Mouse (Mus musculus) frontal cortex, postnatal 10 days (tissue): ENCODE results near the gene Rif1.

Source experiments
- DNase-seq, 2 experiments: peaks; one replicate each; pipeline ENCODE4 v3.0.0; 2022; ENCODE audit warnings: low spot score in 2 of 2, mixed read lengths in 1 of 2

Gene Rif1

DNA sequence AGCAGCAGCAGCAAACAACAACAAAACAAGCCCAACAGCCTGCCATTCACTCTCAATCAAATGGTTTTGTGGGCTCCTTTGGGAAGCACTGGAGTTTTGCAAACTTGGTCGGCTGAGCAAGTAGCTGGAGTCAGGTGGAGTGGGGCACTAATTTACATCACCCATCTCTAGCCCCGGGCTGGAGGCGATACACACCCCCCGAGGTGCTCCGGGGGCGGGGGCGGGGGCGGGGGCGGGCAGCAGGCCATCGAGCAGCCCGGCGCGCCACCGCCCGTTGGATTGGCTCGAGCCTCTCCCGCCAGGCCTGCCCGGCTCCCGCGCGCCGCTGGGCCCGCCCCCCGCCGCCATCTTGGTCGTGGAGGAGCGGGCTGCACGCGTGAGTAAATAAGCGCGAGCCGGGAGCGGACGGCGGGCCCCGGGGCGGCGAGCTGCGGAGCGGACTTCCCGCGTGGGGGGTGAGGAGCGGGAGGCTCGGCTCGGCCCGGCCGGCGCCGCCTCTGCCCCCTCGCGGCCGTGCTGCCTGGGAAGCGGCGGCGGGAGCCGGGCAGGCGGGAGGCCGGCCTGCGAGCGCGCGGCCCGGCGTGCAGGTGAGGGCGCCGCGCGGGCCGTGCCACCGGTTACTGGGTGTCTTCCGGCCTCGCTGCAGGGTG lies at the start of gene Rif1:
Rif1 (plus strand) TSS at position 342 of the 650 bp plus-strand sequence.
- DNase-seq, result peak; percentile 65 to 77

DNA sequence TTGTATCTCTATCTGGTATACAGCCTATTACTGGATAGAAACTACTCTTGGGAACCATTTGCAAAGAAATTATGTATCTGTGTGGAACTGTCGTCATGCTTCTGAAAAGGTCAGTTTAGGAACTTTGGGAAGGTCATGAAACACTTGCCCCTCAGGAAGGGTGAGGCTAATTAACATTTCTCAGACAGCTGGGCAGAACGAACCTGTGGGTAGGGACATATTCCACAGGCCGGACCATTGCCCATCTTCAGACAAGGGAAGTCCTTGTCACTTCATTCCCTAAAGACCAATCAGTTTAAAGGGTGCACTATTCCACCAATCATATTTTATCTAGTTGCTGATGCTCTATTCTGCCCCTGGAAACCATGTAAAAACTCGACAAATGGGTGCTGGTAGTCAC lies 45.6 kb upstream of the Rif1 start:
- no peak for DNase-seq

DNA sequence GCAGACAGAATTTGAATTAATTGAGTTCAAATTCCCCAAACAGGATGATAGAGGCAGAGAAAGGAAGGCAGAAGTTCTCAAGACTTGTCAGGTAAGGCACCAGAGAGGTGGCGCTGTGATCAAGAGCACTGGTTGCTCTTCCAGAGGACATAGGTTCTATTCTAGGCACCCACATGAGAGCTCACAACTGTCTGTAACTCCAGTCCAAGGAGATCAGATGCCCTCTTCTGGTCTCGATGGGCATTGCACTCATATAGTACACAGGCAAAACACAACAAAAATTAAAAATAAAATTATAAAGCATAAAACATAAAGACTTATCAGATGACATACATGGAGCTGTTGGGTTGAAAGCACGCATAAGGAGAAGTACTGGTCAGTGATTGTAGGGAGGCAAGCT lies 43.2 kb upstream of the Rif1 start:
- DNase-seq, result no peak

DNA sequence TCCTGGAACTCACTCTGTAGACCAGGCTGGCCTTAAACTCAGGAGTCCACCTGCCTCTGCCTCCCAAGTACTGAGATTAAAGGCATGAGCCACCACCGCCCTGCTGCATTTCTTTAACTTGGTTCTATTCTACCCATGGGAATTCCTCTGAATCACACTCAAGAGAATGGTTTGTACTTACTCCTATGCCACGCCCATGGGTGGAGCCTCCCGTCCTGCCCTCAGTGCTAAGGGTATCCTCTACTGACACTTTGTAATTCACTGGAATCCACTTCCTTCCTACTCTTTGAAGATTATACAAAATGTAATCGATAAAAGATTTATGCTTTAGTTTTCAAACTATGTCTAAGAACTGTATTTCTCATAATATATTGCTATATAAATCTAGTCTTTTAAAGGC lies 41.1 kb upstream of the Rif1 start:
- no peak for DNase-seq

DNA sequence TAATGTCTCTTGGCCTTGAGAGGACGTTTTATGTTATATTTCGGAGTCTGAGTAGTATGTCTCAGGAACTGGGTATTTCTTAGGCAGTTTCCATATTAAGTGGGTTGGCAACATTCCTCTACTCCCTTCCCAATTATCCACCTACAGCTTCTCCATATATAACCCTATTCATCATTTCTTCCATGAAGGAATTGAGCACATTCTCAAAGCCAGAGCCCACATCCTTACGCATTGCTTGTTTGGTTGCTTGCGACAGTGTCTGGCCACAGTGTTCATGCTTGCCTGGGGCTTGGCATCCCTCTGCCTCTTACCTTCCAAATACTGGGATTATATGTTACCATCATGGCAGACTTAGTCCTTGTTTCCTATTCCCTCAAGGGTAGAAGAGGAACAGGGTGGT lies 38.0 kb upstream of the Rif1 start:
- no peak for DNase-seq

DNA sequence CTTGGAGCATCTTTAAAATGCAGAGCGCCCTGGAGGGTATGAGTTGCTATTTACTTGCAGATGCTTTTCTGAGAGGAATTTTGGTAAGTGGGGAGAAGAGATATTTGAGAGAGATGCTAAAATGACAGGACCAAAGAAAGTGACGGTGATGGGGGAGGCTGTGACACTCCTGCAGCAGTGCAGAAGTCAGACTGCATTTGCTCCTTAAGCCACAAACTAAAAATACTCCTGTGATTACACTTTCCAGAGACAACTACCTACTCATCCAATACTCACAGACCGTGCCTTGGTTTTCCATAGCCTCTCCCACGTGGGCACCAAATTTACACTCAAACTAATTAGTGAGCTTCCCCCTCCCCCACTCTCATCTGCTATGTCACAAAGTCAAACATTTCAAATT lies 37.5 kb upstream of the Rif1 start:
- DNase-seq, result no peak

DNA sequence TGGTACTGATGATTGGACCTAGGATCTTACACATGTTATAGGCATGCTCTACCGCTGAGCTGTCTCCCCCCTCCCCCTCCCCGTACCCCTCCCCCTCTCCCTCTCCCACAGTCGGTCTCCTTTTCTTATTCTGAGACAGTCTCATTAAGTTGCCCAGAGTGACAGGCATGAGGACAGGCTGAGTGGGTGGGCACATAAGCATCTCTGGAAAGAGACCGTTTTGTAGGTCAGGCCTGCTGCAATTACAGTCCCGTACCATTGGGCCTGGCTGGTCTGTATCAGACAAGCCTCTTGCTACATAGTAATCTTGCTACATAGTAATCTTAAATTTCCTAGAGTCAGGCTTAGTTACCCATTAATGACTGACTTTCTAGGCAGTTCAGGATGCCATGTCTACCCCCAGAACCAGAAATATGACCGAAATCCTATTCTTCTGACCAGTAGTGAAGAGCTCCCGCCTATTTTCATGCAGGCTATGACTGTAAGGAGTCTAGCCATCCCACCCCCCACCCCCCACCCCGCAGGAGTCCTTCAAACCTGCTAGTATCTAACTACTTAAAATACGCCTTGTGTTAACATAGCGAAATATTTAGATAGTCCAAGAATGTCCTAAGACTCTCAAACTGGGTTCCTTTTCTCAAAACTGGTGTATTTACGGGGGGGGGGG lies 35.6 kb upstream of the Rif1 start:
- DNase-seq, result no peak

DNA sequence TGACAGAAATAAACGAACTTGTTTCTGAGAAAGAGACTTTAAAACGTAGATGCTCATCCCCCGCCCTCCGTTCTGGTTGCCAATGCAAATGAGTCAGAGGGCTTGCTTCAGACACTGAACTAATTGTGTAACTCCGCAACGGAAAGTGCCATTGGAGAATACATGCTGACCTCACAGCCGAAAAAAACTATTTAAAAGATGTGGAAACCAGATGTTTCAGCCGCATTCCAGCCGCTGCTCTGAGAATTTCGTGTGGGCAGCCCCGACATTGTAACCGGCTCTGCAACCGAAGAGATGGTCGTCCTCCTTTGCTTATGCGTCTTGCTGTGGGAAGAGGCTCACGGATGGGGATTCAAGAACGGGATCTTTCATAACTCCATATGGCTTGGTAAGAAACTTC lies 34.8 kb upstream of the Rif1 start, which contains the start of gene Tnfaip6:
Tnfaip6 (plus strand) TSS at position 128 of the 400 bp plus-strand sequence.
- peak; percentile 15 to 24 for DNase-seq

DNA sequence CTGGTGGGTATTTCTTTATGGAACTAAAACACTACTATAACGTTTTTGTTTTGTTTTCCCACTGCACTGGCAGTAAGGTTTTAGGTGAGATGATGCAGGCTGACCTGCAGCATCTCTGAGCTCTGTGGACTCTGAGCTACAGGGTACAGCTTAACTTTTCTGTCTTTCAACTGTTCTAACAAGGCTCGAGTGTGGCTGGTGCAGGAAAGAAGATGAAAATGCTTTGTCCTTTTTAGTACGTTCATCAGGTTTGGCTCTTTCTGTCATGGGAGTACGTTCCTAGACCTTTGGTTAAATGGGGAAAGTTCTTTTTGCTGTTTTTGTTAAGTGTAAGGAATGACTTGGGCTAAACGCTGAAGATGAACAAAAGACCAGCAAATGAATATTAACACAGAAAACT lies 34.1 kb upstream of the Rif1 start:
- DNase-seq, result no peak

DNA sequence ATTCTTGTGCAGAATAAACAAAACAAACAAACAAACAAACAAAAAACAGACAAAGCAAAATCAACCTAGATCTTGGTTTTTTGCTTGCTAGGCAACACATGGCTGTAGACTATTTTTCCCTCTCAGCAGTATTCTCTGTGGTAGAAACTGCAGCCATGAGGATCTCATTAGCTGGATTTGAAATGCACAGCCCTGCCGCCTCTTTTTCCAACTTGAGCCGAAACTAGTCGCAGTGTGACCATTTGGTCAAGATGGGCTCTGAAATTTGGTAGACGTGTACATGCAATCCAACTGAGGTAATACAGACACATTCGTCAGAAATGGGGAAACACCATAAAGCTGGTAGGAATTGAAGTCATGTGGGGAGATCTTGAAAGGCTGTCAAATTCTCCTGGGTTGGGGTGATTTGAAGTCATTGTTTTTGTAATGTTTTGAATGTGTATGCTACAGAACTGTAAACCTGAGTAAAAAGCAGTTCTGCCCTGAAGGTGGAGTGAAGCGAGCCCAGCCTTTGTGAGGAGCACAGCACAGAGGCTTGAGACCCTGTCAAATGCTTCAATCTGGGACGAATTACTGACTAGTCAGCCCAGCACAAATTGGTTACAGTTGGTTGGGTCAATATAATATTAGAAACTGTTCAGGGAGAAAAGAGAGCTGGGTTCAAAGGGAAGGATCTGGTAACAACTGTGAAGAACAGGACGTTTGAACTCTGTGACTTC lies 33.4 kb upstream of the Rif1 start:
- no peak for DNase-seq

DNA sequence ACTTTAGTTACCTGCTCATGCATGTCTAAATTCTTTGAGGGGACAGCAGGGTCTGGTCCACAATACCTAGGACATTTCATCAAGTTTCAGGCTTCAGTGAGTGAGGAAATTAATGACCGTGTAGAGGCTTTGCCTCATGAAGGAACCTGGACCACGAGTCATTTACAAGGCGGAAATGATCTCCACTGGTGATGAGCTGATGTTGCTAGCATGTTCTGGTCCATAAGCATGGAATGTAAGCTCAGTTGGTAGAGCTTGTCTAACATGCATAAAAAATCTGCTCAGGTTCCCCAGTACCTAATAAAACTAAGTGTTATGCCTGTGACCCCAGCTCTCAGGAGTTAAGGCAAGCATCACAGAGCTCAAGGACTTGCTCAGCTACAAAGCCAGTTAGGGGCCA lies 30.5 kb upstream of the Rif1 start:
- no peak for DNase-seq

DNA sequence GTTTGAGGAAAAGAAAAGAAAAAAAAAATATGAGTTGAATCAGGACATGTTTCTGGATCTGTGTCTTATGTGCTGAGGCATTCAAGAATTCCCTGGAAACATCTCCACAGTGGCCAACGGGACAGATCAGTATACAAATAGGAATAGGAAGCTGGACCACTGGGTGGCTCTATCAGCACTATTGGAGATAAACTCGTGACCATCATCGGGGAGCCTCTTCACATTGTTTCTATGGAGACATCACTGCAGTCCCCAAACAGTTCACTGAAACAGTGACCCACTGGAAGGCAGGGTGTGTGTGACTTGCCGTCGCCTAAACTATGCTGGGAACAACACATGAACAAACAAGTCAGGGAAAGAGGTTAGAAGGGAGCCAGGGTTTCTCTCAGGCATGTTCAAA lies 29.9 kb upstream of the Rif1 start:
- no peak for DNase-seq

DNA sequence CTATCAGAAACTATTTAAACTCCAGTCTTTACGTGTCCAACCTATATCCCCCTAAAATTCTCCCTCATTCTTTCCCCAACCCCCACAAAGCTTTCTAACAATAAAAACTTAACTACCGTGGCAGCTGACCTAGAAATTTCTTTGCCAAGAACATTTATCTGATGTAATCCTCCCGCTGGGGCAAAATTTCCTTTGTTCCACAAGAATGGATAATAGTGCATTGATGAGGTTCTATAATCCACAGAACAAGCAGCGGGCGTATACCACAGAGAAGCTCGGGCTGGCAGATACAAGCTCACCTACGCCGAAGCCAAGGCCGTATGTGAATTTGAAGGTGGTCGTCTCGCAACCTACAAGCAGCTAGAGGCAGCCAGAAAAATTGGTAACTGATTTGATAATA lies 29.1 kb upstream of the Rif1 start:
- no peak for DNase-seq

DNA sequence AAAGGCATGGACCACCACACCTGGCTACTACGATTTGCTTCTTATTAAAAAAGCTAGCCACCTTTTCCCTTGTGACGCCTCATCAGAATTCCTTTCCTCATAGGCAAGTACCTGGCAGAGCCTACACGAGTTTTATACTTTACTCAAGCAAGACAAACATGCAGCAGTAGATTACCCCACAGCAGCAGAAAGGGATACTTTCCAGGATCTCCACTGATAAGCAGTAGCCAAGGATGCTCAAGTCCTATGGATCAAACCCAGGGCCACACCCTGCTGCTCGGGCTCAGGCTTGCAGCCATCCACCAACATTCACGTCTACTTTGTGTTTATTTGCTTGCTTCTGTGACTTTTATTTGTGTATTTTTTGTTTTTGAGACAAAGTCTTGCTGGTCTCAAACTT lies 26.6 kb upstream of the Rif1 start:
- no peak for DNase-seq

DNA sequence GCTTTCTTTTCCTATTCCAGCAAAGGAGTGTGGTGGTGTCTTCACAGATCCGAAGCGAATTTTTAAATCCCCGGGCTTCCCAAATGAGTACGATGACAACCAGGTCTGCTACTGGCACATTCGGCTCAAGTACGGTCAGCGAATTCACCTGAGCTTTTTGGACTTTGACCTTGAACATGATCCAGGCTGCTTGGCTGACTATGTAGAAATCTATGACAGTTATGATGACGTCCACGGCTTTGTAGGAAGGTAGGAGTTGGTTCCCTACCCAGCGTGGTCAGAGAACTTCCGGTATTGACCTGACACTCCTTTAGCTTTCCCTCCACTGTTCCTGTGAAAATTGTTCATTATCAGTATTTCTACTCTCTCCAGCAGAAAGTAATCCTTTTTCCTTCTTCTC lies 21.8 kb upstream of the Rif1 start:
- no peak for DNase-seq

DNA sequence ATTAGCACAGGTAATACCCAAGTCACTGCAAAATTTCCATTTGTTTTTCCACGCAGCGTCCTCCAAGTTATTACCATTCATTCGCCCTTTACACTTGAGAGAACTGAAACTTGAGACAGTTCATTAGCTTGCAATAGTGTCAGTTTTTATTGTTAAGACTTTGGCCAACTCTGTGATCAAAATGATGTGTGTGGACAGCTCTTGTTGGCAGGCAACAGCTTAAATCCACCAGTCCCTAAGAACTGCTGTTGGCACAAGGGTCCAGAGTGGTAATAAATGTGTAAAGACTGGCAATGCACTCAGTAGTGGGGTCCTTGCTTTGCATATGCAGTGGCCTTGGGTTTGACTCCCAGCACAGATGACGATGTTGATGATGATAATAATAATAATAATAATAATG lies 20.3 kb upstream of the Rif1 start:
- no peak for DNase-seq

DNA sequence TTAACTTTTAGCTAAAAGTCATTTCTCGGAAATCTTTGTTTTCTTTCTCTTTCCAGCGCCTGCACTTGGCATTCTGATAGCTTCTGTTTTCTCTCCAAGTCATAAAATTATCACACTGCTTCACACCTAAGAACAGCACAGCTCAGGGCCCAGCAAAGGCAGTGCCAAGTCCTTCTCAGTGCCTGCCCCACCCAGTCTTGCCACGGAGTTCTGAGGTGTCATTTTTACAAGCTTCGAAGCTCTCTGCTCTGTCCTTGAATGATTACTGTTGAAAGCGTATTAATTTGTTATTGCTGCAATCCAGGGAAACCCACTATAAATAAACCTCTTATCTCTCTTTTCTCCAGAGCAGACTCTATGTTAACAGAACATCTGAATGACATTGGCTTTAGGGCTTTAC lies 19.1 kb upstream of the Rif1 start:
- DNase-seq, result no peak

DNA sequence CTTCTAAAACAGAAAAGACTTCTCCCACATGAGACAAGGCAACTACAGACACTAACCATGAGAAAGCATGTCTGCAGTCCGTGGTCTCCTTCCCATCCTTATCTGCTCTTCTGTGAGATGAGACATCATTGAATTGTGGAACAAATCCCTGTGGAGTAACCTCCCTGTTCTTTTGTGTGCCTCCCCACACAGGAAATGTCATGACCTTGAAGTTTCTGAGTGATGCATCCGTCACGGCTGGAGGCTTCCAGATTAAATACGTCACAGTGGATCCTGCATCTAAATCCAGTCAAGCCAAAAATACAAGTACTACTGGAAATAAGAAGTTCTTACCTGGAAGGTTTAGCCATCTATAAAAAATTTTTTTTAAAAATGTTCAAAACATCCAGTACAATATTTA lies 17.0 kb upstream of the Rif1 start:
- no peak for DNase-seq

DNA sequence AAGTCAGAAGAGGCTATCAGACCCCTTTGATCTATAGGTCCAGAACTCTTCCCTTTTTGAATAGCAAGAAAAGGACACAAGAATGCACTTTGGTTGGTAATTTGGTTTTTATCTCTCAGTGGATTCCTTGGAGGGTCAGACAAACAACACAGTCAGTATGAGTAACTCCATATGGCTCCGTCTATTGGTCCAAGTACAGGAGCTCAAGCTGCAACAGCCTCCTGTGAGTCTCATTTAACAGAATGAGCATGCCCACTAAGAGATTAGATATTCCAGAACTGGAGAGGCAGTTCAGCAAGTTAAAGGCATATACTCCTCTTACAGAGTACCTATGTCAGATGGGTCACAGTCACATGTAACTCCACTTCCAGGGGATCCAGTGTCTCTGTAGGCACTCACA lies 15.5 kb upstream of the Rif1 start:
- DNase-seq, result no peak

DNA sequence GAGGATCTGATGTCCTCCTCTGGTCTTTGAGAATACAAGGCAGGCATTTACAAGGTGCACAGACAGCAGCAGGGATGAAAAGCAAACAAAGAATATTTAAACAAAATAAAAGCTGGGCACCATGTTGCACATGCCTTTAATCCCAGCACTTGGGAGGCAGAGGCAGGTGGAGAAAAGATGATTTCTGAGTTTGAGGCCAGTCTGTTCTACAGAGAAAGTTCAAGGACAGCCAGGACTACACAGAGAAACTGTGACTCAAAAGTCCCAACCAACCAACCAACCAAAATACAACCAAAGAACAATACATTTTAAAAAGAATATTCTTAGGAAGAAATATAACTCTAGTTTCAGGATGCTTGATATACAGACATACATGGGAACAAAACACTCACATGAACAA lies 15.0 kb upstream of the Rif1 start:
- DNase-seq, result no peak

DNA sequence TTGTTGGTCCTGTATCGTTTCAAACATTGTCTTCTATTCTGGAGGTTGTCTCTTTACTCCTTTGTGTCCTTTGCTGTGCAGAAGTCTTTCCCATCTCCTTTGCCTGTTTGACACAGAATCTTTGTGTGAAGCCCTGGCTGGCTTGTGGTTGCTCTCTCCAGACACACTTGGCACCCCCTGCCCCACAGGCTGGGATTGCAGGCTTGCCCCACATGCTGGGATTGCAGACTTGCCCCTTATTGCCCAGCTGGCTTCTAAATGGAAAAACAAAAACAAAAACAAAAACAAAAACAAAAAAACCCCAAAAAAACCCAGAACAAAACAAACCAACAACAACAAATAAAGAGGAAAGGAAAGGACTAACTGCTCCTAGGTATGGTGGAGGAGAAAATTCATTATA lies 4.0 kb upstream of the Rif1 start:
- DNase-seq, result no peak

DNA sequence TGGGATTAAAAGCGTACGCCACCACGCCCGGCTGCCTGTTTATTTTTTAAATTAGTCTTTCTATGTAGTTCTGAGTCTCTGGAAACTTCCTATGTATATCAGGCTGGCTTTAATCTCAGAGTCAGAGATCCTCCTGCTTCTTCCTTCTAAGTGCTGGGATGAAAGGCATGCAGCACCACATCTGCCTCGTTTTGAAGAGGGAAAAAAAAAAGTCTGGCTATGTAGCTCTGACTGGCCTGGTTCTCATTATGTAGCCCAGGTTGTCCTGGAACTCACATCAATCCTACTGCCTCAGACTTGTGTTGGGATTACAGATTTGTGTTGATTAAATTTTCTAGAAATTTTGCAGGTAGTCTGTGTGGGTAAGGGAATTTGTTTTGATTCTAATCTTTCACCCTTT lies 1.8 kb upstream of the Rif1 start:
- no peak for DNase-seq
